Mouse (Mus musculus) cerebellum, postnatal 4 days (tissue): ENCODE results near the gene Olfr105-ps.

ENCODE experiments used
- DNase-seq, 2 experiments: peaks; one replicate each; pipeline ENCODE4 v3.0.0; 2022; ENCODE audit warnings: low spot score in 2 of 2, mixed read lengths in 1 of 2

Olfr105-ps gene

GRCm38 (mm10) chr17:37378733-37379132 is at the start of gene Olfr105-ps:
Gene Olfr105-ps (plus strand): TSS chr17:37379033.
- no peak for DNase-seq

GRCm38 (mm10) chr17:37339598-37339997 is 39.2 kb upstream of the Olfr105-ps start, which contains the start of gene Olfr103:
Gene Olfr103 (minus strand): TSS chr17:37339698.
- DNase-seq, result no peak

- DNase-seq, result no peak
Measured at GRCm38 (mm10) chr17:37359282-37359681, 19.6 kb upstream of the Olfr105-ps start, which contains the start of gene Olfr104-ps. Gene Olfr104-ps (plus strand): TSS chr17:37359582.

GRCm38 (mm10) chr17:37390093-37390492 is 11.3 kb downstream of the Olfr105-ps start, which contains the start of gene Olfr106-ps:
Gene Olfr106-ps (plus strand): TSS chr17:37390393.
- no peak for DNase-seq

GRCm38 (mm10) chr17:37398926-37399325 is 20.1 kb downstream of the Olfr105-ps start, which contains the start of gene Olfr107:
Gene Olfr107 (plus strand): TSS chr17:37399226.
- DNase-seq, result no peak

GRCm38 (mm10) chr17:37413380-37413779 is 34.5 kb downstream of the Olfr105-ps start:
- no peak for DNase-seq
